Mouse (Mus musculus) embryonic facial prominence, embryonic 11.5 days (tissue): ENCODE results near the gene Rybp. TPM values are rescaled to one million over a fixed set of nuclear protein-coding genes. Genes with fewer than 3 reads are reported as not detected.

Experiments
- ATAC-seq: fragments of 200-750 bp; cut with Nextera tagmentation; replicated peaks from 2 replicates; pipeline ENCODE4 v1.8.0; 2017; ENCODE audit warnings: low read depth; ENCODE audit not compliant: insufficient number of reproducible peaks, low FRiP score, low TSS enrichment
- DNase-seq: peaks from one replicate; pipeline ENCODE4 v3.0.0-alpha.2; 2015; ENCODE audit warnings: low spot score
- H3K27ac ChIP-seq: fragments of 300-500 bp; sonication (generic); replicated peaks from 2 replicates; pipeline ENCODE4 v1.5.1; 2014; ENCODE audit warnings: mild to moderate bottlenecking, low read depth, low read length, control low read depth
- H3K27me3 ChIP-seq: fragments of 300-500 bp; sonication (generic); 2 replicates; pipeline ENCODE4 v1.6.1; 2014; ENCODE audit warnings: mild to moderate bottlenecking, low read length, moderate library complexity, mixed read lengths; ENCODE audit not compliant: control insufficient read depth, insufficient read depth
- H3K36me3 ChIP-seq: fragments of 300-500 bp; sonication (generic); replicated peaks from 2 replicates; pipeline ENCODE4 v1.6.1; 2014; ENCODE audit warnings: low read depth, mild to moderate bottlenecking, low read length, moderate library complexity, mixed read lengths; ENCODE audit not compliant: control insufficient read depth, insufficient read depth
- H3K4me1 ChIP-seq: fragments of 300-500 bp; sonication (generic); 2 replicates; pipeline ENCODE4 v1.6.1; 2014; ENCODE audit warnings: low read length, mixed read lengths; ENCODE audit not compliant: control insufficient read depth, insufficient read depth
- H3K4me2 ChIP-seq: fragments of 300-500 bp; sonication (generic); 2 replicates; pipeline ENCODE4 v1.6.1; 2014; ENCODE audit warnings: low read depth, mild to moderate bottlenecking, control low read depth, low read length, moderate library complexity
- H3K4me3 ChIP-seq: fragments of 300-500 bp; sonication (generic); 2 replicates; pipeline ENCODE4 v1.5.1; 2014; ENCODE audit warnings: low read depth, low read length, control low read depth
- H3K9ac ChIP-seq: fragments of 300-500 bp; sonication (generic); replicated peaks from 2 replicates; pipeline ENCODE4 v1.6.1; 2014; ENCODE audit warnings: mild to moderate bottlenecking, control low read depth, low read length
- H3K9me3 ChIP-seq: fragments of 300-500 bp; sonication (generic); replicated peaks from 2 replicates; pipeline ENCODE4 v1.6.1; 2016; ENCODE audit warnings: mild to moderate bottlenecking, low read length, inconsistent platforms, mixed read lengths; ENCODE audit not compliant: control insufficient read depth
- WGBS: fragments of 180-500 bp; shearing (Covaris S2); extraction: QIAGEN DNeasy Blood & Tissue Kit; methylation state at CpG from one replicate; pipeline ENCODE4 v1.1.7; 2014; 5-methylcytosine and 5-hydroxymethylcytosine counted together
- polyA plus RNA-seq: library from polyadenylated mRNA; unstranded; fragments of >200 nt; fragmentation: Nextera tagmentation; extraction: Ambion mirVana; gene quantifications from 2 replicates; pipeline ENCODE4 v1.2.1, GENCODE M21; 2014

Rybp gene
- polyA plus RNA-seq, 1 experiment from 2014 or later = 15.2 TPM

- Histone ChIP-seq H3K4me2 (no peak overlapping the region), H3K4me3 (no peak overlapping the region), H3K9ac (no peak overlapping the region), H3K27ac (no peak overlapping the region), H3K36me3 (no peaks in the 10 kb centered on the region), H3K9me3 (no peaks in the 10 kb centered on the region), H3K27me3 (no peaks in the 10 kb centered on the region), H3K4me1 (no peaks in the 10 kb centered on the region)
- DNase-seq (no peak), ATAC-seq (no peak)
- WGBS = 65% methylated on average over 4 of the region's 4 CpGs
Observed at GRCm38 (mm10) chr6:100329542-100329941, 42.3 kb upstream of the Rybp start.

- no peak for ATAC-seq
- Histone ChIP-seq H3K9ac (no peak overlapping the region), H3K27me3 (no peaks in the 10 kb centered on the region), H3K4me3 (no peak overlapping the region), H3K4me2 (no peak overlapping the region), H3K36me3 (no peaks in the 10 kb centered on the region), H3K9me3 (no peaks in the 10 kb centered on the region), H3K4me1 (no peaks in the 10 kb centered on the region), H3K27ac (no peak overlapping the region)
- WGBS = 83% methylated on average over 5 of the region's 5 CpGs
- DNase-seq = no peak
Observed at GRCm38 (mm10) chr6:100327050-100327449, 39.8 kb upstream of the Rybp start.

- Histone ChIP-seq H3K4me2 (no peak overlapping the region), H3K4me3 (no peak overlapping the region), H3K27ac (no peak overlapping the region), H3K36me3 (no peaks in the 10 kb centered on the region), H3K9me3 (no peaks in the 10 kb centered on the region), H3K4me1 (no peaks in the 10 kb centered on the region), H3K9ac (no peak overlapping the region), H3K27me3 (no peaks in the 10 kb centered on the region)
- 88% methylated on average over 10 of the region's 10 CpGs for WGBS
- DNase-seq = no peak
- ATAC-seq = no peak
Observed at GRCm38 (mm10) chr6:100323756-100324430, 36.6 kb upstream of the Rybp start.

GRCm38 (mm10) chr6:100322561-100322960 is 35.3 kb upstream of the Rybp start:
- Histone ChIP-seq H3K36me3 (no peaks in the 10 kb centered on the region), H3K9ac (no peak overlapping the region), H3K4me1 (no peaks in the 10 kb centered on the region), H3K27ac (no peak overlapping the region), H3K27me3 (no peaks in the 10 kb centered on the region), H3K4me2 (no peak overlapping the region), H3K9me3 (no peaks in the 10 kb centered on the region), H3K4me3 (no peak overlapping the region)
- WGBS = 45% methylated on average over 8 of the region's 8 CpGs
- ATAC-seq (no peak), DNase-seq (no peak)

GRCm38 (mm10) chr6:100322145-100322544 is 34.9 kb upstream of the Rybp start:
- 77% methylated on average over 5 of the region's 5 CpGs for WGBS

GRCm38 (mm10) chr6:100314201-100314600 is 26.9 kb upstream of the Rybp start:
- ATAC-seq (no peak), DNase-seq (no peak)
- 72% methylated on average over 8 of the region's 8 CpGs for WGBS
- Histone ChIP-seq H3K4me2 (no peak overlapping the region), H3K27ac (no peak overlapping the region), H3K9me3 (no peaks in the 10 kb centered on the region), H3K9ac (no peak overlapping the region), H3K4me3 (no peak overlapping the region), H3K36me3 (no peaks in the 10 kb centered on the region), H3K27me3 (no peaks in the 10 kb centered on the region), H3K4me1 (no peaks in the 10 kb centered on the region)

More at GRCm38 (mm10) chr6:100322145-100322544, 34.9 kb upstream of the Rybp start:
- H3K4me1 ChIP-seq = no peaks in the 10 kb centered on the region
- no peaks in the 10 kb centered on the region for H3K36me3 ChIP-seq
- DNase-seq = no peak
- no peak overlapping the region for H3K27ac ChIP-seq
- no peak overlapping the region for H3K9ac ChIP-seq
- no peak for ATAC-seq
- H3K4me3 ChIP-seq = no peak overlapping the region
- H3K27me3 ChIP-seq = no peaks in the 10 kb centered on the region
- no peaks in the 10 kb centered on the region for H3K9me3 ChIP-seq
- H3K4me2 ChIP-seq = no peak overlapping the region

- Histone ChIP-seq H3K4me2 (no peak overlapping the region), H3K27me3 (no peaks in the 10 kb centered on the region), H3K36me3 (no peaks in the 10 kb centered on the region), H3K4me1 (no peaks in the 10 kb centered on the region), H3K27ac (no peak overlapping the region), H3K9ac (no peak overlapping the region), H3K9me3 (no peaks in the 10 kb centered on the region), H3K4me3 (no peak overlapping the region)
- 84% methylated on average over 1 of the region's 1 CpGs for WGBS
- DNase-seq (no peak), ATAC-seq (no peak)
Observed at GRCm38 (mm10) chr6:100311167-100311566, 23.9 kb upstream of the Rybp start.

GRCm38 (mm10) chr6:100304831-100305230 is 17.5 kb upstream of the Rybp start:
- no peak overlapping the region for H3K4me3 ChIP-seq
- no peaks in the 10 kb centered on the region for H3K9me3 ChIP-seq
- H3K4me2 ChIP-seq = no peak overlapping the region
- H3K36me3 ChIP-seq = no peaks in the 10 kb centered on the region
- H3K27ac ChIP-seq = no peak overlapping the region
- peak; percentile 75 for DNase-seq
- no peaks in the 10 kb centered on the region for H3K27me3 ChIP-seq
- H3K4me1 ChIP-seq = no peaks in the 10 kb centered on the region
- 35% methylated on average over 10 of the region's 10 CpGs for WGBS
- no peak for ATAC-seq
- no peak overlapping the region for H3K9ac ChIP-seq
